Mouse (Mus musculus) forebrain, embryonic 16.5 days (tissue): ENCODE measurements at regions not wholly inside any gene's neighbourhood (a gene's known extent, or its start where the extent isn't known, plus 50 kb on each side); places are given as distances from the start of the nearest gene placed in this dataset.

Source experiments
- ATAC-seq: fragments of 200-750 bp; cut with Nextera tagmentation; 2 replicates; pipeline ENCODE4 v1.8.0; 2017; ENCODE audit warnings: mild to moderate bottlenecking, moderate library complexity
- H3K27ac ChIP-seq: fragments of 300-500 bp; sonication (generic); 2 replicates; pipeline ENCODE4 v1.5.1; 2014; ENCODE audit warnings: low read length, control low read depth
- H3K27me3 ChIP-seq: fragments of 300-500 bp; sonication (generic); replicated peaks from 2 replicates; pipeline ENCODE4 v1.6.1; 2014; ENCODE audit warnings: low read length; ENCODE audit not compliant: control insufficient read depth, insufficient read depth
- H3K36me3 ChIP-seq: fragments of 300-500 bp; sonication (generic); 2 replicates; pipeline ENCODE4 v1.6.1; 2014; ENCODE audit not compliant: control insufficient read depth, insufficient read depth
- H3K4me1 ChIP-seq: fragments of 300-500 bp; sonication (generic); replicated peaks from 2 replicates; pipeline ENCODE4 v1.6.1; 2014; ENCODE audit warnings: low read length; ENCODE audit not compliant: control insufficient read depth, insufficient read depth
- H3K4me2 ChIP-seq: fragments of 300-500 bp; sonication (generic); 2 replicates; pipeline ENCODE4 v1.6.1; 2014; ENCODE audit warnings: mild to moderate bottlenecking, low read length, control low read depth
- H3K4me3 ChIP-seq: fragments of 300-500 bp; sonication (generic); replicated peaks from 2 replicates; pipeline ENCODE4 v1.5.1; 2014; ENCODE audit warnings: mild to moderate bottlenecking, low read length, control low read depth
- H3K9ac ChIP-seq: fragments of 300-500 bp; sonication (generic); replicated peaks from 2 replicates; pipeline ENCODE4 v1.6.1; 2014; ENCODE audit warnings: low read depth, low read length, control low read depth
- H3K9me3 ChIP-seq: fragments of 300-500 bp; sonication (generic); 2 replicates; pipeline ENCODE4 v1.6.1; 2016; ENCODE audit warnings: low read length; ENCODE audit not compliant: control insufficient read depth
- WGBS: fragments of 180-500 bp; shearing (Covaris S2); extraction: QIAGEN DNeasy Blood & Tissue Kit; methylation state at CpG from one replicate; pipeline ENCODE4 v1.1.7; 2014; 5-methylcytosine and 5-hydroxymethylcytosine counted together

GRCm38 (mm10) chr9:101348771-101349170 is 97.2 kb upstream of the Ppp2r3a start:
- no peaks in the 10 kb centered on the region for H3K9me3 ChIP-seq
- H3K27ac ChIP-seq = no peak overlapping the region
- no peaks in the 10 kb centered on the region for H3K27me3 ChIP-seq
- H3K4me2 ChIP-seq = no peak overlapping the region
- WGBS = 90% methylated on average over 4 of the region's 4 CpGs
- ATAC-seq = no peak
- no peaks in the 10 kb centered on the region for H3K36me3 ChIP-seq
- H3K4me1 ChIP-seq = no peaks in the 10 kb centered on the region
- H3K9ac ChIP-seq = no peak overlapping the region
- no peak overlapping the region for H3K4me3 ChIP-seq

- WGBS = 59% methylated on average over 5 of the region's 5 CpGs
- ATAC-seq = peak; percentile 65
- Histone ChIP-seq H3K4me3 (no peak overlapping the region), H3K27ac (peak overlapping the region; percentile 18; the same call in 1 of the 2 replicates), H3K4me1 (no peaks in the 10 kb centered on the region; the same call in 1 of the 2 replicates), H3K36me3 (no peaks in the 10 kb centered on the region), H3K4me2 (no peak overlapping the region), H3K27me3 (no peaks in the 10 kb centered on the region), H3K9ac (no peak overlapping the region), H3K9me3 (no peaks in the 10 kb centered on the region)
Observed at GRCm38 (mm10) chr9:101342887-101343286, 91.3 kb upstream of the Ppp2r3a start.

GRCm38 (mm10) chr9:101340796-101341465 is 89.3 kb upstream of the Ppp2r3a start:
- H3K4me2 ChIP-seq = no peak overlapping the region
- H3K4me1 ChIP-seq = no peaks in the 10 kb centered on the region; the same call in 1 of the 2 replicates
- peak overlapping the region; percentile 33; the same call in 1 of the 2 replicates for H3K27ac ChIP-seq
- peak; percentile 65; the same call in 1 of the 2 replicates for ATAC-seq
- H3K9ac ChIP-seq = no peak overlapping the region
- no peak overlapping the region for H3K4me3 ChIP-seq
- H3K36me3 ChIP-seq = no peaks in the 10 kb centered on the region
- no peaks in the 10 kb centered on the region for H3K9me3 ChIP-seq
- no peaks in the 10 kb centered on the region for H3K27me3 ChIP-seq
- 65% methylated on average over 11 of the region's 11 CpGs for whole genome bisulfite sequencing

GRCm38 (mm10) chr9:101329032-101329824 is 77.6 kb upstream of the Ppp2r3a start:
- H3K4me3 ChIP-seq = no peak overlapping the region
- H3K4me2 ChIP-seq = no peak overlapping the region
- H3K27ac ChIP-seq = no peak overlapping the region
- H3K9me3 ChIP-seq = no peaks in the 10 kb centered on the region
- H3K27me3 ChIP-seq = no peaks in the 10 kb centered on the region
- 38% methylated on average over 8 of the region's 8 CpGs for WGBS
- no peak for ATAC-seq
- no peaks in the 10 kb centered on the region for H3K36me3 ChIP-seq
- H3K9ac ChIP-seq = no peak overlapping the region
- H3K4me1 ChIP-seq = no peaks in the 10 kb centered on the region

GRCm38 (mm10) chr9:101326961-101327360 is 75.4 kb upstream of the Ppp2r3a start:
- no peaks in the 10 kb centered on the region for H3K36me3 ChIP-seq
- H3K4me2 ChIP-seq = no peak overlapping the region
- H3K4me3 ChIP-seq = no peak overlapping the region

GRCm38 (mm10) chr9:101314036-101314435 is 62.4 kb upstream of the Ppp2r3a start:
- peak; percentile 33; the same call in 1 of the 2 replicates for ATAC-seq
- no peak overlapping the region for H3K27ac ChIP-seq

More at GRCm38 (mm10) chr9:101326961-101327360, 75.4 kb upstream of the Ppp2r3a start:
- Histone ChIP-seq H3K27ac (no peak overlapping the region), H3K9me3 (no peaks in the 10 kb centered on the region), H3K4me1 (no peaks in the 10 kb centered on the region), H3K27me3 (no peaks in the 10 kb centered on the region), H3K9ac (no peak overlapping the region)
- 36% methylated on average over 3 of the region's 3 CpGs for WGBS
- ATAC-seq = no peak

GRCm38 (mm10) chr9:101306408-101306935 is 54.9 kb upstream of the Ppp2r3a start:
- H3K9ac ChIP-seq = no peak overlapping the region
- ATAC-seq = no peak

More at GRCm38 (mm10) chr9:101314036-101314435, 62.4 kb upstream of the Ppp2r3a start:
- Histone ChIP-seq H3K4me2 (no peak overlapping the region), H3K4me3 (no peak overlapping the region), H3K27me3 (no peaks in the 10 kb centered on the region), H3K4me1 (peaks cover 3% of the 10 kb centered on the region; the same call in 1 of the 2 replicates), H3K9me3 (no peaks in the 10 kb centered on the region), H3K36me3 (no peaks in the 10 kb centered on the region), H3K9ac (no peak overlapping the region)
- WGBS = 43% methylated on average over 4 of the region's 4 CpGs

GRCm38 (mm10) chr9:101305730-101306129 is 54.1 kb upstream of the Ppp2r3a start:
- H3K9me3 ChIP-seq = no peaks in the 10 kb centered on the region
- no peak overlapping the region for H3K9ac ChIP-seq
- no peak overlapping the region for H3K4me3 ChIP-seq
- H3K27me3 ChIP-seq = no peaks in the 10 kb centered on the region
- H3K4me1 ChIP-seq = no peaks in the 10 kb centered on the region
- H3K4me2 ChIP-seq = no peak overlapping the region
- ATAC-seq = no peak
- H3K27ac ChIP-seq = no peak overlapping the region
- no peaks in the 10 kb centered on the region for H3K36me3 ChIP-seq
- whole genome bisulfite sequencing = 90% methylated on average over 4 of the region's 4 CpGs

More at GRCm38 (mm10) chr9:101306408-101306935, 54.9 kb upstream of the Ppp2r3a start:
- Histone ChIP-seq H3K4me3 (no peak overlapping the region), H3K27me3 (no peaks in the 10 kb centered on the region), H3K4me2 (no peak overlapping the region), H3K4me1 (no peaks in the 10 kb centered on the region), H3K27ac (no peak overlapping the region), H3K36me3 (no peaks in the 10 kb centered on the region), H3K9me3 (no peaks in the 10 kb centered on the region)
- 89% methylated on average over 10 of the region's 10 CpGs for WGBS
